Mouse (Mus musculus) left cerebral cortex, adult 2 months (tissue): ENCODE measurements at regions not wholly inside any gene's neighbourhood (a gene's known extent, or its start where the extent isn't known, plus 50 kb on each side); places are given as distances from the start of the nearest gene placed in this dataset.

ENCODE experiments used
- DNase-seq, 2 experiments: peaks; one replicate each; pipeline ENCODE4 v3.0.0; 2021 to 2022; ENCODE audit warnings: low spot score in 2 of 2, mixed read lengths in 1 of 2; ENCODE audit errors: extremely low spot score in 1 of 2
- H3K27ac ChIP-seq: fragments of 200-600 bp; 2 replicates; pipeline ENCODE4 v1.8.1; 2022
- H3K4me3 ChIP-seq: fragments of 200-600 bp; 2 replicates; pipeline ENCODE4 v1.8.1; 2022
- CTCF ChIP-seq: fragments of 200-600 bp; IDR thresholded peaks from 2 replicates; pipeline ENCODE4 v1.8.1; 2022; ENCODE audit warnings: antibody characterized with exemption, mild to moderate bottlenecking, moderate library complexity
- intact Hi-C: fragments of 180-260 bp; cut with DNase I; formaldehyde crosslinking; loops from one replicate; pipeline ENCODE4 v1.15.1; 2025

DNA sequence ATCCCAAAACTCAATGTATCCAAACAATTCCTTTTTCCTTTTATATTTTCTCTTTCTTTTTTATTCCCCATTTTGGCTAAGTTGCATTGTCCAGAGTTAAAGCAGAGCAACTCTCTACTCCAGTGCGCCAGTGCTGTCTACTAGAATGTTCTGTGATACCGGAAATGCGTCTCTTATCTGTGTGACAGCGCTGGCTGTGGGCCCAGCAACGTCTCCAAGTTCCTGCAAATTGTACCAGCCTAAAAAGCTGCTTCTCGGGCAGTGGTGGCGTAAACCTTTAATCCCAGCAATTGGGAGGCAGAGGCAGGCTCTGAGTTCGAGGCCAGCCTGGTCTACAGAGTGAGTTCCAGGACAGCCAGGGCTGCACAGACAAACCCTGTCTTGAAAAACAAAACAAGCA lies 59.4 kb downstream of the Cox18 start:
- intact Hi-C loops, result no loop called here
- no peak overlapping the region for H3K4me3 ChIP-seq
- no peak for DNase-seq
- no peak for TF ChIP-seq CTCF
- no peak overlapping the region for H3K27ac ChIP-seq

DNA sequence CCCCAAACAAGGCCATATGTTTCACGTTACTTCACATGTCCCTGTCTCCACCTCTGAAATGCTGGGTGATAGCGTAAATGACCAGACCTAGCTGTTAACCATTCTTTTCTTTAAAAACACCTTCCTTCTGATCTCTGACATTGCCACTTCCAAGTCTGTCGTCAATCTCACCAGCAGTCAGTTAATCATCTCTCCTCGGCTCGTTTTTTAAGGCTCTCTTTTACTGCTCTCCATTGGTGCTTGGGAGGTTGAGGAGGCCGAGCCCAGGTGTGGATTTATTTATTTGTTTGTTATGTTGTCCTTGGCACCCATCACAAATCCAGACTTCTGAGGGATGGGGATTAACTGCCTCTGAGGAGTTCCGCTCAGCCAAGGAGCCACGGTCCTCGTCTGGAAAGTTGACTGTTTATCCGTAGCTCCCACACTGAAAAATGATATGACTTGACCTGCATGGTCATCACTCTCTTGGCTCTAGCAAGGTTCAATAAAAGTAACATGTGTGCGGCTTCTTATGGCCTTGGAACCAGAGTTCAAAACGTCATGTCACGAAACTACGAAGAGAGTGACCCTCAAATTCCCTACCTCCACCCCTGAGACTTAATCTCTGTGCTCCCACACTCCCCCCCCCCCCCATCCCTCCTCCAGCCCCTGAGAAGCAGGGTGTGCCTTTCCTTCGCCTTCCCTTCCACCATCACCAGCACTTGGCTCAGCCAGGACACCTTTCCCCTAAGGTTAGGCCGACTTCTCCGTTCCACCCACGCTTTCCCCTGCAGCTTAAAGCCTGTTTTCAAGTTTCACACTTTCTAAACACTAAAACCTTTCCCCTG lies 60.6 kb downstream of the Cox18 start:
- Histone ChIP-seq H3K27ac (no peak overlapping the region), H3K4me3 (no peak overlapping the region)
- intact Hi-C loops, result no loop called here
- DNase-seq, result no peak
- no peak for TF ChIP-seq CTCF

DNA sequence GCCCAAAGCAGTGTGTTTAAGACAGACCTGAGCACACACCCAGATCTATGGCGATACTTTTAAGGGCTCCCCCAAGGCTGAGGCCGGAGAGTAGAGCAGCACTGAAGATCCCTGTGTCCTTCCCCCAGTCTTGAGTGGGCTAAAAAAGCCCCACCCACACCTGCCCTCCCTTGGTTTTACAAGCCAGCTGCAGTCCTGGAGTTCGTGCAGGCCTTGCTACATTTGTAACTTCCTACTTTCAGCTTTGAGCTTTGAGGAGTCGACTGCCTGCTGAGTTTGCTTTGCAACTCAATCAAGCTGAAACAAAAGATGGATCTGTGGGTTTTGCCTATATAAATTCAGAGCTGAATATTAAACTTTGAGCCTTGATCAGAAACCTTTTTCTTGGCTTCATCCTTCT lies 63.5 kb downstream of the Cox18 start:
- H3K27ac ChIP-seq, result no peak overlapping the region
- intact Hi-C loops, result no loop called here
- no peak for DNase-seq
- no peak for TF ChIP-seq CTCF
- H3K4me3 ChIP-seq, result no peak overlapping the region

DNA sequence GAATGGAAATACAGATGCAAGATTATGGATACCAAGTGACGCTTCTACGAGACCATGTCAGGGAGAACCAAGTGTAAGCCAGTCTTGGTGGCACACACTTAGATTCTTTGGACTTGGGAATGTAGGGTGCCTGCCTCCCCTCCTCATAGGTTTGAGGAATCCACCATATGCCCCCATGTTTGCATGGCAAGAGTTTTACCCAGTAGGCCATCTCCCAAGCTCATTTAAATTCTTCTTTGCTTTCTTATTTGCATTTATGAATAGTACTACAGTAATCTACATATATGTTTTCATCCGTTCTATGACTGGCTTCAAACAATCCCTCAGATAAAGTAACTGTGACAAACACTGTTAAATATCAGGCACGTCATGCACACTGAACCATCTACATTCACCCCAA lies 67.3 kb downstream of the Cox18 start:
- no peak for TF ChIP-seq CTCF
- Histone ChIP-seq H3K27ac (no peak overlapping the region), H3K4me3 (no peak overlapping the region)
- no peak for DNase-seq
- intact Hi-C loops, result no loop called here

DNA sequence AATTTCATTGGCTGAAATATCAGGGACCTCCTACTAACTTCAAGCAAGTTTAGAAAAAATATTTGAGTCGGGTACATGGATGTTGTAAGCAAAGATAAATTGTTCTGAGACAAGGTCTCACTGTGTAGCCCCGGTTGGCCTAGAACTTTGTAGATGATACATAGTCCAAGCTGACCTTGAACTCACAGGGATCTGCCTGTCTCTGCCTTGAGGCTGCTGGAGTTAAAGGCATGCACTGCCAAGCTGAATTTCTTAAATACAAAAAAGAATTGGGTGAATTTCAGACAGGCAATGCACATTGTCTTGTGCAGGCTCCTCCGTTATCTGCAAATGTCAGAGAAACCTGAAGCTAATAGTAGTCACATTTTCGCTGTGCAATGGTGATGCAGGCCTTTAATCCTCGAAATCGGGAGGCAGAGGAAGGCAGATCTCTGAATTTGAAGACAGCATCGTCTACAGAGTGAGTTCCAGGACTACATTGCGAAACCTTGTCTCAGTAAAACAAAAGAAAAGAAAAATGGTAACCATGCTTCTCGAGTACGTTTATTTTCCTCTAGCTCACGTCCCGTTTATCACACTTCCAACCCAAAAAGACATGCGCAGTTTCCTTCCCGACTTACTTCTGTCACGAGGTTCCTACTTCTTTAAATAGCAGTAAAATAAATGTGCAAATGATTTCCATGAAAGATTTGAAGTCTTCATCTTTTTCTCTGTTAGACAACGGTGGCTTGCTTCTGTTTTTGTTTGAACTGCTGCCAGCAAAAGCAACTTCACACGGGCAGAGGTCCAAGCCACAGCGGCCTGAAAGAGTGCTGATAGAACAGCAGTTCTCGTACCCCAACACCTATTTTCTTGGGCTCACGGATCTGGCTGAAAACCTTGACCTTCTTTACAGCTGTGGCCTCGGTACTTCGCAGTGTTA lies 73.9 kb downstream of the Cox18 start:
- intact Hi-C loops, result no loop called here
- no peak overlapping the region for H3K4me3 ChIP-seq
- TF ChIP-seq CTCF, result no peak

DNA sequence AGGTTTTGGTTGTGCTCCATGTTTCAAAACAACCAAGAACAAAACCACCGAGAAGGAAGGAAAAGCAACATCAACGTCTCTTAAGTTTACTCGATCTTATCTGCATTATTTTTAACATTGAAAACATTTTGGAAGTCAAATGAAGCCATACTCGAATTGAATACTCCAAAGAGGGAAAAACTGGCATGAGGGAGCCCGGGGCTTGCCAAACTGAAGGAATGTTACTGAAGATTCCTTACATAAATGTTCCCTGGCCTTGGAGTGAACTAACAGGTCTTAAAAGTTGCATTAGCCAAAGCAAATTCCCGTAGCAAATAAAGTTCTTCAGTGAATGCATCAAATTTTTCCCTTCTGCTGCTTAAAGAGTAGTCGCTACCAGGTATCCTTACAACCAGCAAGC lies 87.8 kb downstream of the Cox18 start:
- no peak overlapping the region for H3K27ac ChIP-seq
- no peak overlapping the region for H3K4me3 ChIP-seq
- no peak for TF ChIP-seq CTCF
- no peak for DNase-seq
- intact Hi-C loops, result no loop called here

More for the DNA sequence above, 73.9 kb downstream of the Cox18 start:
- H3K27ac ChIP-seq, result no peak overlapping the region
- no peak for DNase-seq

DNA sequence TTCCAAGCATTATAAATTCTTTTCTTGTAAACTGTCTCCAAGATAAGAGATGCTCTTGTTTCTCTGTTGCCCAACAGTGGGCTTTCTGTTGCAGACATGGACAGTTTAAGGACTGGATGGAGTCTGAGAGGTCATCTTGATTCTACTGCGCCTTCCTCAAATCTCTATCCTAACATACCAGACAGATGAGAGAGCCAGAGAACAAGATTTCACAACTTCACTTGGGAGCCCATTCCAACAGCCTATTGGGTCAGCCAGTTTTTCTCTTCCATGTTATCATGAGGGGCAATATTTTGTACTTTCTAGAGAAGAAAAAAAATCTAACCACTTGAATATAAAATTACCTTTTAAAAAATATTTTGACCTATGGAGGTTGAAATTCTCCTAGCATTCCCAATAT lies 116.8 kb downstream of the Cox18 start:
- intact Hi-C loops, result no loop called here
- H3K27ac ChIP-seq, result no peak overlapping the region
- no peak for TF ChIP-seq CTCF
- no peak overlapping the region for H3K4me3 ChIP-seq
- no peak for DNase-seq

DNA sequence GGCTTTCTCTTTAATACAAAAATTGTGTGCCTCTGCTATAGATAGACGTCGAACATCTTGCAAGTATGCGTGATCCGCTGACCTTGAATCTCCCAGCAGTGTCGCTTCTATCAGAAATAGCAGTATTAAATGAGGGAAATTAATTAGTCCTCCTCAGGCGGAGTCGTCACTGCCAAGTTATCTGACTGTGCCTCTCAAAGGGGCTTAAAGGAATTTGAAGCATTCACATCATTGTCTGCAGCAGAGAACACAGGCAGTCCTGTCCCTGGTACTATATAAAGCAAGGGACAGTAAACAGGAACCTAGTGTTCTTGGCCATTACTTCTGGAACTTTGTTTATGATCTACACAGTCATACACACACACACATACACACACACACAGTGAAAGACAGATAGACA lies 119.1 kb downstream of the Cox18 start:
- H3K4me3 ChIP-seq, result no peak overlapping the region
- intact Hi-C loops, result no loop called here
- H3K27ac ChIP-seq, result no peak overlapping the region
- TF ChIP-seq CTCF, result no peak
- DNase-seq, result no peak

DNA sequence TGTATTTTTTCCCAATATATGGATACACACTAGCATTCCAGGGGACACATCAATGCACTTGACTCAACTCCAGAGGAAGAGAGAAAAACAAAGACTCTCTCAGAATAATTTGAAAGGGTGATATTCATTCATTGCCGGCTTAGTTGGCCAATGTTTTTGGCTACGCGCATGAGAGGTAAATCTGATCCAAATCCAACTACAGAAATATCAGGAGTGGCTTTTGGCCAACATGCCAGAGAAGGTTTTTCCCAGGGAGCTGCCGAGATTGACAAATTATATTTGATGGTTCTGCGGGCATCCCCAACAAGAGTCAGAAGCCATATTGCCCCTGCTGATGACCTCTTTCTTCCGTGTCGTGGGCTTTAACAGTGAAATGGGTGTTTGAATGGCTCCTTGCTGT lies 135.3 kb downstream of the Cox18 start:
- DNase-seq, result no peak
- intact Hi-C loops, result no loop called here
- no peak for TF ChIP-seq CTCF
- Histone ChIP-seq H3K27ac (no peak overlapping the region), H3K4me3 (no peak overlapping the region)

DNA sequence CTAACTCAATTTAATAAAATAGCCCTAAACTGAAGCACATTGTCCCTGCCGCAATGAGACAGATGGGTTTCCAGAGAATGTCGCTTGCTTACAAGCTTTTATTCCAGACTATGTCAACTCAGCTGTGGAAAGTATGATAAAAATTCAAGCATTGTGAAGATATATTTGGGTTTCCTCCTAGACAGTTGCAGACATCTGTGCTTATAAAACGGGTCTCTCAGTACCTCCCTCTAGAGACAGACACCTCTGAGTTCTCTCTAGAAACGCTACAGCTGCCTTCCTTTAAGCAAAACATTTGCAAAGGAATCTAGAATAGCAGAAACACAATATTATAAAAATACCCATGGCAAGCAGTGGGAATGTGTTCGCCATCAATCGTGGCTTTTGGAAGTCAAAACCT lies 137.3 kb downstream of the Cox18 start:
- TF ChIP-seq CTCF, result no peak; the same call in 1 of the 2 replicates
- H3K27ac ChIP-seq, result no peak overlapping the region
- intact Hi-C loops, result no loop called here
- no peak for DNase-seq
- no peak overlapping the region for H3K4me3 ChIP-seq

DNA sequence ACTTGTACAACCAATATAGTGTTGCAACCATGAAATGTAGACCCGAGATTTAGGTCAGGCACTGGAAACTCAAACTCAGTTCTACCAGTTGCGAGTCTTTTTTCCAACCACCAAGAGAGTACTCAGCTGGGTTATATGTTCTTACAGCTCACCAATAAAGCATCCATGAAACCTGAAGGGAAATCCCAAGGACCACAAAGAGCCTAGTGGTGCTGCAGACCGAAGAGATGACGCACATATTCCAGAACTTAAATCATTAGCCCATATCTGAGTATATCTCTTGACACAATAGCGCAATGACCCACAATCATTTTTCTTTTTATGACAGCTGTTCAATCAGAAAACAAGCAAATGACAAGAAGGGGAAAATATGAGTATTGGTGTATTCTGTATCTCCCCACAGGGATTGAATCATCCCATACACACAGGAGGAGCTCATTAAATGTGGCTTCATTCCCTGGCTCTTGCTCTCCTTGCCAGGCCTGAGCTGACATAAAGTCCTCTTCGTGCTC lies 146.7 kb downstream of the Cox18 start:
- no peak for DNase-seq
- H3K27ac ChIP-seq, result no peak overlapping the region
- TF ChIP-seq CTCF, result no peak
- intact Hi-C loops, result no loop called here
- no peak overlapping the region for H3K4me3 ChIP-seq

DNA sequence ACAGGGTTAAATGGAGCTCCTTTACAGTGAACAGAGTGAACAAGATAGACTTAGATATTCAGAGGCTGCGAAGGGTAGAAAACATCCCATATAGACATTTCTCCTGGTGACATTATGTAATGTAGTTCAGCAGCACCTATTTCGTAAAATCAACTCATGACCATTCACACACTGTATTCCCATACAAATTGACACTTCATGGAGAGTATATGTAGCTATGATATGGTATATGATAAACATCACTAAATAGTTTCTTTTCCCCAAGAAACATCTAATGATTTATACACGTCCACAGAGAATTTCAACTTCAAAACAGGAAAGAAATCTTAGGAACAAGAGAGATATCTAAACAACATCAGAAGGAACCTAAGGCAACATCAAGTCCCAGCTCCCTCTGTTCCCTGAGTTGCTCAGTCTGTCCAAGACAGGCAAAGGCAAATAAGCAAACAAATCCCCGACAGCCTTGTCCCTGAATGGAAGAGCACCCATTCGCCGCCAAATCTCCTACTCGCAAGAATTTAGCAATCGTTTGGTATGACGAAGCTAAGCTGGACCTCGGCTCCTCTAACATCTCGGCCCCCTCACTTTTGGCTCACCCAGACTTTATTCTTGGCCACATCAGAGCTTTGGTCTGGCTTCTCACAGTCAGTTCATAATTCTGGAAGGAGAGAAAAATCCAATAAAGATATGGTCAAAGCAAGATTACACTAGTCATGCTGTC lies 148.0 kb downstream of the Cox18 start:
- intact Hi-C loops, result no loop called here
- TF ChIP-seq CTCF, result no peak

More for the DNA sequence above, 148.0 kb downstream of the Cox18 start:
- H3K4me3 ChIP-seq, result no peak overlapping the region
- H3K27ac ChIP-seq, result no peak overlapping the region
- no peak for DNase-seq
